In the genomic region with DNA sequence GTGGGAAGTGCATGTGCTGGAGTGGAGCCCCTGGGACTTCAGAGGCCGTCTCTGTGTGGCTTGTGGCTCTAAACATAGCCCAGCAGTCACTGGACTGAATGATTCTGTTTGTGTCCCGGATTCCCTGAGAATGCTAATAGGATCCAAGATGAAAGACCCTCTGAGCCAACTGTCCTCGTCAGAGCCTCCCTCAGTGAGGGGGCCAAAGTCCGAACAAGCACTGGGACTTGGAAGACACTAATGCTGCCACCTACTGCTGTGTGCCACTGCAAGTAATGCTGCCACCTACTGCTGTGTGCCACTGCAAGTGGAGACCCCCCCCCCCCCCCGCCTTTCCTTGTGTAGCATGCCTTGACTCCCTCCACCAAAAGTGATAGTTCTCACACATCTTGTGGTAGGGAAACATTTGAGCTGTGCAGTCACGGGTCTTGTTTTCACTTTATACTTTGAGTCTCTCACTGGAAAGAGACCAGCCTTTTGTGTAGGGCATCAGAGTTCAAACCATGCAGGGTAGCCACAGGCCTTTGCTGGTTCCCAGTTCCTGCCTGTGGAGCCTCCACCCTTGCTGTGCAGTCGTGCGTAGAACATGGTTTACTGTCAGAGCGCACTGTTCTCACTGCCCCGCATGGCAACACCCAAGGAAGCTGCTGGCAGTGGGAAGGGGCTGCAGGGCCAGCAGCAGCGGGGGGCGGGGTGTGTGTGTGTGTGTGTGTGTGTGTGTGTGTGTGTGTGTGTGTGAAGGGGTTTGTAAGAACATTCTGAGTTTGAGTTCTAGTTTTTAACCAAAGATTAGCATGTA, we compare ENCODE assay signal across 11 mouse cellular contexts. TPM values are rescaled to one million over a fixed set of nuclear protein-coding genes. Genes with fewer than 3 reads are reported as not detected.
DNase-seq lines count a peak whose midpoint lies in the region; ATAC-seq and TF ChIP-seq lines count a peak whose summit lies in the region.
"Had no signal": no experiment of that assay in that cellular context is flagged by ENCODE, and none has a peak within 500 bp of the region (broad histone marks: within the 10 kb centered on the region; RNA-seq: fewer than 3 reads in every experiment).

No protein-coding gene starts in this region.

- peaks cover 17% of the 10 kb centered on the region for H3K36me3 ChIP-seq in ES-Bruce4 (ENCODE audit: control insufficient read depth, insufficient read depth, low read length, poor library complexity, severe bottlenecking)

- H3K9me3 ChIP-seq in ES-Bruce4 (replicated peaks; ENCODE audit: control insufficient read depth, insufficient read depth, low read length, poor library complexity, severe bottlenecking), result no peaks in the 10 kb centered on the region
- H3K9me3 ChIP-seq: limb, embryonic 15.5 days had no signal

- no peak for ATAC-seq in granulocyte monocyte progenitor cell, adult 5-6 weeks (replicated peaks; ENCODE audit: poor library complexity, severe bottlenecking)
- ATAC-seq in erythroblast, adult 5-6 weeks (replicated peaks; ENCODE audit: low FRiP score, poor library complexity, severe bottlenecking), result no peak
- ATAC-seq: inflammation-experienced regulatory T-cells, adult 6 months had no signal

- no peak overlapping the region for H3K4me3 ChIP-seq in ES-Bruce4 (ENCODE audit: low read depth, low read length)
- H3K4me3 ChIP-seq: limb, embryonic 15.5 days had no signal

- no peak overlapping the region for H3K9ac ChIP-seq in ES-Bruce4 (ENCODE audit: low read depth, poor library complexity, severe bottlenecking)
- H3K9ac ChIP-seq: limb, embryonic 15.5 days had no signal

- TF ChIP-seq POLR2A in ES-Bruce4 (IDR thresholded peaks at IDR 0.05; ENCODE audit: insufficient read depth, low read length), result no peak

- H3K27me3 ChIP-seq in ES-Bruce4 (ENCODE audit: control insufficient read depth, insufficient read depth, low read length, poor library complexity, severe bottlenecking), result no peaks in the 10 kb centered on the region
- H3K27me3 ChIP-seq: limb, embryonic 15.5 days had no signal

- TF ChIP-seq EP300 in ES-Bruce4 (IDR thresholded peaks at IDR 0.05; ENCODE audit: insufficient read depth, low read depth, low read length), result no peak

- H3K4me1 ChIP-seq in ES-Bruce4 (ENCODE audit: control insufficient read depth, insufficient read depth, low read length), result no peaks in the 10 kb centered on the region

- no peak overlapping the region for H3K27ac ChIP-seq in ES-Bruce4 (ENCODE audit: insufficient read depth, low read length)
- H3K27ac ChIP-seq: limb, embryonic 15.5 days had no signal

- peak; percentile 47 for DNase-seq in kidney, adult 9 months
- DNase-seq in kidney, adult 18-20 months, result no peak
- peak; percentile 64 for DNase-seq in Muller cell, postnatal 12 days (ENCODE audit: inconsistent ontology term)
- DNase-seq in lung, postnatal 25 days (ENCODE audit: low spot score), result peak; percentile 18
- DNase-seq in spleen, postnatal 14 days (ENCODE audit: low spot score in 2 of 2), result no peak
- DNase-seq: retina, postnatal 1 day had no signal

- TF ChIP-seq CTCF in ES-Bruce4 (IDR thresholded peaks at IDR 0.05; ENCODE audit: low read depth, low read length), result peak; percentile 0

RNA-seq across cellular contexts. Expression of a gene that starts 4.2 kb away (rescaled TPM):
- polyA plus RNA-seq in ES-Bruce4 (2011; ENCODE audit: insufficient read depth, insufficient read length, low read depth, missing spikeins), result 2,572 and 2,592 TPM in 2 replicates
- total RNA-seq in granulocyte monocyte progenitor cell, adult 5-6 weeks (2014; fragmentation: Nextera tagmentation), result 1,716 and 2,163 TPM in 2 replicates
- 2,167 and 2,701 TPM in 2 replicates for total RNA-seq in granulocyte monocyte progenitor cell, adult 5-6 weeks (2017)
- 279 and 298 TPM in 2 replicates for total RNA-seq in erythroblast, adult 5-6 weeks (2015; ENCODE audit: low replicate concordance)
- 472 and 492 TPM in 2 replicates for total RNA-seq in erythroblast, adult 5-6 weeks (2017; ENCODE audit: low replicate concordance)

RNA-seq across cellular contexts. Expression of a gene that starts 19.2 kb away (rescaled TPM):
- polyA plus RNA-seq in ES-Bruce4 (2011; ENCODE audit: insufficient read depth, insufficient read length, low read depth, missing spikeins), result 2.9 and 3.2 TPM in 2 replicates
- total RNA-seq in granulocyte monocyte progenitor cell, adult 5-6 weeks (2014; fragmentation: Nextera tagmentation), result not detected in 2 replicates
- not detected in 2 replicates for total RNA-seq in granulocyte monocyte progenitor cell, adult 5-6 weeks (2017)
- not detected in 2 replicates for total RNA-seq in erythroblast, adult 5-6 weeks (2015; ENCODE audit: low replicate concordance)
- total RNA-seq in erythroblast, adult 5-6 weeks (2017; ENCODE audit: low replicate concordance), result not detected in 2 replicates

RNA-seq across cellular contexts. Expression of a gene that starts 35.2 kb away (rescaled TPM):
- polyA plus RNA-seq in ES-Bruce4 (2011; ENCODE audit: insufficient read depth, insufficient read length, low read depth, missing spikeins), result 79.3 and 99.6 TPM in 2 replicates
- total RNA-seq in granulocyte monocyte progenitor cell, adult 5-6 weeks (2014; fragmentation: Nextera tagmentation), result 29.5 and 40.3 TPM in 2 replicates
- 47.3 and 65.5 TPM in 2 replicates for total RNA-seq in granulocyte monocyte progenitor cell, adult 5-6 weeks (2017)
- total RNA-seq in erythroblast, adult 5-6 weeks (2015; ENCODE audit: low replicate concordance), result 10.6 and 14.4 TPM in 2 replicates
- total RNA-seq in erythroblast, adult 5-6 weeks (2017; ENCODE audit: low replicate concordance), result 15.2 and 37.6 TPM in 2 replicates

RNA-seq across cellular contexts. Expression of a gene that starts 55.9 kb away (rescaled TPM):
- polyA plus RNA-seq in ES-Bruce4 (2011; ENCODE audit: insufficient read depth, insufficient read length, low read depth, missing spikeins), result 146 and 148 TPM in 2 replicates
- total RNA-seq in granulocyte monocyte progenitor cell, adult 5-6 weeks (2014; fragmentation: Nextera tagmentation), result 86.3 and 104 TPM in 2 replicates
- total RNA-seq in granulocyte monocyte progenitor cell, adult 5-6 weeks (2017), result 63.3 and 63.9 TPM in 2 replicates
- 39.3 and 53.4 TPM in 2 replicates for total RNA-seq in erythroblast, adult 5-6 weeks (2015; ENCODE audit: low replicate concordance)
- total RNA-seq in erythroblast, adult 5-6 weeks (2017; ENCODE audit: low replicate concordance), result 78.6 and 121 TPM in 2 replicates

Comparison
In these comparisons a context has a peak if more than half of its experiments do, and no peak if none do; other contexts are left out.
1. DNase-seq: peak in kidney, adult 9 months (single experiment), Muller cell, postnatal 12 days (single experiment) and lung, postnatal 25 days (single experiment); none in kidney, adult 18-20 months (single experiment) and spleen, postnatal 14 days (0 of 2).